Mouse (Mus musculus) liver, embryonic 14.5 days (tissue): ENCODE measurements around the gene Rtbdn. TPM values are rescaled to one million over a fixed set of nuclear protein-coding genes. Genes with fewer than 3 reads are reported as not detected.

Source experiments
- ATAC-seq: fragments of 200-750 bp; cut with Nextera tagmentation; 2 replicates; pipeline ENCODE4 v1.8.0; 2017; ENCODE audit warnings: moderate number of reproducible peaks, mild to moderate bottlenecking, moderate library complexity; ENCODE audit not compliant: insufficient read depth
- DNase-seq, 3 experiments: peaks; one replicate each; pipeline ENCODE4 v3.0.0-alpha.2; 2012 to 2013; ENCODE audit warnings: low read depth in 3 of 3, low spot score in 3 of 3
- H3K27ac ChIP-seq: fragments of 300-500 bp; sonication (generic); 2 replicates; pipeline ENCODE4 v1.5.1; 2014; ENCODE audit warnings: moderate library complexity, mild to moderate bottlenecking, control low read depth, inconsistent platforms
- H3K27me3 ChIP-seq: fragments of 300-500 bp; sonication (generic); 2 replicates; pipeline ENCODE4 v1.6.1; 2014; ENCODE audit warnings: mild to moderate bottlenecking, low read length, moderate library complexity; ENCODE audit not compliant: control insufficient read depth, insufficient read depth
- H3K36me3 ChIP-seq: fragments of 300-500 bp; sonication (generic); replicated peaks from 2 replicates; pipeline ENCODE4 v1.6.1; 2014; ENCODE audit warnings: low read depth; ENCODE audit not compliant: control insufficient read depth, insufficient read depth
- H3K4me1 ChIP-seq, 2 experiments: fragments of 200-500 bp in 1 of 2; fragments of 300-500 bp in 1 of 2; sonication (generic) in 1 of 2; replicated peaks; 2 replicates each; pipeline ENCODE4 v1.6.1; 2012 to 2014; ENCODE audit warnings: antibody characterized with exemption in 1 of 2, inconsistent platforms in 1 of 2, low read length in 1 of 2; ENCODE audit not compliant: control insufficient read depth in 2 of 2, insufficient read depth in 2 of 2
- H3K4me2 ChIP-seq: fragments of 300-500 bp; sonication (generic); 2 replicates; pipeline ENCODE4 v1.6.1; 2014; ENCODE audit warnings: low read depth, mild to moderate bottlenecking, control low read depth, moderate library complexity
- H3K4me3 ChIP-seq, 2 experiments: fragments of 200-500 bp in 1 of 2; fragments of 300-500 bp in 1 of 2; sonication (generic) in 1 of 2; 2 replicates each; pipeline ENCODE4 v1.5.1; 2012 to 2014; ENCODE audit warnings: low read depth in 2 of 2, low read length in 2 of 2, mild to moderate bottlenecking in 2 of 2, control low read depth in 1 of 2, inconsistent platforms in 1 of 2, moderate library complexity in 1 of 2; ENCODE audit not compliant: insufficient read depth in 1 of 2
- H3K9ac ChIP-seq: fragments of 300-500 bp; sonication (generic); replicated peaks from 2 replicates; pipeline ENCODE4 v1.6.1; 2014; ENCODE audit warnings: mild to moderate bottlenecking, control low read depth, moderate library complexity
- H3K9me3 ChIP-seq: fragments of 300-500 bp; sonication (generic); 2 replicates; pipeline ENCODE4 v1.6.1; 2016; ENCODE audit warnings: low read length, mixed read lengths; ENCODE audit not compliant: control insufficient read depth
- CTCF ChIP-seq: IDR thresholded peaks from 2 replicates; pipeline ENCODE4 v1.5.1; 2016; ENCODE audit warnings: antibody characterized with exemption, low read depth, control low read depth
- EP300 ChIP-seq: IDR thresholded peaks from 2 replicates; pipeline ENCODE4 v1.6.1; 2016; ENCODE audit warnings: antibody characterized with exemption, low read depth
- WGBS: fragments of 180-500 bp; shearing (Covaris S2); extraction: QIAGEN DNeasy Blood & Tissue Kit; methylation state at CpG from one replicate; pipeline ENCODE4 v1.1.7; 2014; ENCODE audit not compliant: insufficient replicate concordance; 5-methylcytosine and 5-hydroxymethylcytosine counted together
- microRNA-seq: library from miRNA; unstranded; fragments of <30 nt; microRNA quantifications from one replicate; pipeline ENCODE4, GENCODE M21; 2016
- polyA plus RNA-seq, 2 experiments: library from polyadenylated mRNA; depleted of rRNA in 1 of 2; stranded (reverse) in 1 of 2; unstranded in 1 of 2; fragments of >200 nt; fragmentation: Nextera tagmentation in 1 of 2; extraction: Ambion mirVana in 1 of 2; gene quantifications; 2 replicates each; pipeline versions ENCODE4 v1.2.1 to v1.2.3; 2012 to 2014

Rtbdn gene
- polyA plus RNA-seq, 2 experiments = not detected

GRCm38 (mm10) chr8:84997649-84998295, 51.0 kb downstream of the Rtbdn start:
- H3K4me1 ChIP-seq = peaks cover 0 to 4% of the 10 kb centered on the region in 2 experiments; a peak in 2 of 4 replicates
- DNase-seq = peak in 1 of 3 experiments; percentile 73
- TF ChIP-seq CTCF = peak; percentile 99
- no peak for TF ChIP-seq EP300
- no peak overlapping the region for H3K27ac ChIP-seq
- no peaks in the 10 kb centered on the region for H3K27me3 ChIP-seq
- no peaks in the 10 kb centered on the region for H3K36me3 ChIP-seq
- ATAC-seq = peak; percentile 81
- WGBS = 4% methylated on average over 19 of the region's 19 CpGs
- no peak overlapping the region for H3K4me3 ChIP-seq
- no peak overlapping the region for H3K9ac ChIP-seq
- 0 out of 2 replicates have a peak overlapping the region, but pooled peaks have one; percentile 7 for H3K4me2 ChIP-seq
- H3K9me3 ChIP-seq = no peaks in the 10 kb centered on the region

Small RNAs within 50 kb of the gene (microRNA-seq; reads per million reads assigned to microRNA genes)
- gene Gm24197 = not detected

Other genes with a start within 250 kb of the Rtbdn start
- gene Lyl1, start 245.5 kb upstream of the Rtbdn start, polyA plus RNA-seq (2012; rRNA removed) = 45.4 and 46.2 TPM in 2 replicates
- gene Lyl1, start 245.5 kb upstream of the Rtbdn start, polyA plus RNA-seq (2014; fragmentation: Nextera tagmentation; extraction: Ambion mirVana) = 55.6 and 57.7 TPM in 2 replicates
- gene G430095P16Rik, start 224.0 kb upstream of the Rtbdn start, polyA plus RNA-seq (2012; rRNA removed) = 10.9 and 11.9 TPM in 2 replicates
- gene G430095P16Rik, start 224.0 kb upstream of the Rtbdn start, polyA plus RNA-seq (2014; fragmentation: Nextera tagmentation; extraction: Ambion mirVana) = 8.3 and 10.3 TPM in 2 replicates
- 1.2 and 1.4 TPM in 2 replicates for gene Nfix, start 146.6 kb upstream of the Rtbdn start, polyA plus RNA-seq (2012; rRNA removed)
- 2.5 and 3.1 TPM in 2 replicates for gene Nfix, start 146.6 kb upstream of the Rtbdn start, polyA plus RNA-seq (2014; fragmentation: Nextera tagmentation; extraction: Ambion mirVana)
- gene Dand5, start 124.2 kb upstream of the Rtbdn start, polyA plus RNA-seq (2012; rRNA removed) = 1.9 TPM in 2 replicates
- 2.5 and 2.7 TPM in 2 replicates for gene Dand5, start 124.2 kb upstream of the Rtbdn start, polyA plus RNA-seq (2014; fragmentation: Nextera tagmentation; extraction: Ambion mirVana)
- 24.4 and 31.0 TPM in 2 replicates for gene Gadd45gip1, start 115.5 kb upstream of the Rtbdn start, polyA plus RNA-seq (2012; rRNA removed)
- 50.2 and 55.7 TPM in 2 replicates for gene Gadd45gip1, start 115.5 kb upstream of the Rtbdn start, polyA plus RNA-seq (2014; fragmentation: Nextera tagmentation; extraction: Ambion mirVana)
- gene Rad23a, start 106.3 kb upstream of the Rtbdn start, polyA plus RNA-seq (2012; rRNA removed) = 139 and 184 TPM in 2 replicates
- 258 and 279 TPM in 2 replicates for gene Rad23a, start 106.3 kb upstream of the Rtbdn start, polyA plus RNA-seq (2014; fragmentation: Nextera tagmentation; extraction: Ambion mirVana)
- 144 and 262 TPM in 2 replicates for gene Calr, start 100.1 kb upstream of the Rtbdn start, polyA plus RNA-seq (2012; rRNA removed)
- 348 and 351 TPM in 2 replicates for gene Calr, start 100.1 kb upstream of the Rtbdn start, polyA plus RNA-seq (2014; fragmentation: Nextera tagmentation; extraction: Ambion mirVana)
- gene Farsa, start 90.0 kb upstream of the Rtbdn start, polyA plus RNA-seq (2012; rRNA removed) = 53.5 and 54.8 TPM in 2 replicates
- 45.8 and 48.7 TPM in 2 replicates for gene Farsa, start 90.0 kb upstream of the Rtbdn start, polyA plus RNA-seq (2014; fragmentation: Nextera tagmentation; extraction: Ambion mirVana)
- 16.7 and 26.4 TPM in 2 replicates for gene Syce2, start 74.9 kb upstream of the Rtbdn start, polyA plus RNA-seq (2012; rRNA removed)
- gene Syce2, start 74.9 kb upstream of the Rtbdn start, polyA plus RNA-seq (2014; fragmentation: Nextera tagmentation; extraction: Ambion mirVana) = 78.2 and 80.2 TPM in 2 replicates
- gene Gcdh, start 53.1 kb upstream of the Rtbdn start, polyA plus RNA-seq (2012; rRNA removed) = 27.1 and 31.4 TPM in 2 replicates
- 38.9 and 42.7 TPM in 2 replicates for gene Gcdh, start 53.1 kb upstream of the Rtbdn start, polyA plus RNA-seq (2014; fragmentation: Nextera tagmentation; extraction: Ambion mirVana)
- gene Klf1, start 45.1 kb upstream of the Rtbdn start, polyA plus RNA-seq (2012; rRNA removed) = 209 and 251 TPM in 2 replicates
- 522 and 566 TPM in 2 replicates for gene Klf1, start 45.1 kb upstream of the Rtbdn start, polyA plus RNA-seq (2014; fragmentation: Nextera tagmentation; extraction: Ambion mirVana)
- gene Dnase2a, start 38.4 kb upstream of the Rtbdn start, polyA plus RNA-seq (2012; rRNA removed) = 9.6 and 11.0 TPM in 2 replicates
- gene Dnase2a, start 38.4 kb upstream of the Rtbdn start, polyA plus RNA-seq (2014; fragmentation: Nextera tagmentation; extraction: Ambion mirVana) = 8.4 and 8.5 TPM in 2 replicates
- gene Mast1, start 9.6 kb upstream of the Rtbdn start, polyA plus RNA-seq (2012; rRNA removed) = 0.06 and 0.21 TPM in 2 replicates
- 0.08 and 0.14 TPM in 2 replicates for gene Mast1, start 9.6 kb upstream of the Rtbdn start, polyA plus RNA-seq (2014; fragmentation: Nextera tagmentation; extraction: Ambion mirVana)
- not detected in 2 replicates for gene Gm49661, start 22.4 kb downstream of the Rtbdn start, polyA plus RNA-seq (2012; rRNA removed)
- gene Gm49661, start 22.4 kb downstream of the Rtbdn start, polyA plus RNA-seq (2014; fragmentation: Nextera tagmentation; extraction: Ambion mirVana) = not detected in 2 replicates
- gene Prdx2, start 22.6 kb downstream of the Rtbdn start, polyA plus RNA-seq (2012; rRNA removed) = 1,117 and 1,155 TPM in 2 replicates
- 2,207 and 2,282 TPM in 2 replicates for gene Prdx2, start 22.6 kb downstream of the Rtbdn start, polyA plus RNA-seq (2014; fragmentation: Nextera tagmentation; extraction: Ambion mirVana)
- gene Rnaseh2a, start 22.8 kb downstream of the Rtbdn start, polyA plus RNA-seq (2012; rRNA removed) = 49.3 and 56.2 TPM in 2 replicates
- gene Rnaseh2a, start 22.8 kb downstream of the Rtbdn start, polyA plus RNA-seq (2014; fragmentation: Nextera tagmentation; extraction: Ambion mirVana) = 107 and 125 TPM in 2 replicates
- 8.3 and 10.5 TPM in 2 replicates for gene Junb, start 31.7 kb downstream of the Rtbdn start, polyA plus RNA-seq (2012; rRNA removed)
- gene Junb, start 31.7 kb downstream of the Rtbdn start, polyA plus RNA-seq (2014; fragmentation: Nextera tagmentation; extraction: Ambion mirVana) = 10.5 and 11.2 TPM in 2 replicates
- 2.3 and 4.3 TPM in 2 replicates for gene Hook2, start 43.6 kb downstream of the Rtbdn start, polyA plus RNA-seq (2012; rRNA removed)
- 3.2 and 4.3 TPM in 2 replicates for gene Hook2, start 43.6 kb downstream of the Rtbdn start, polyA plus RNA-seq (2014; fragmentation: Nextera tagmentation; extraction: Ambion mirVana)
- 0.02 TPM in 1 of 2 replicates, not detected in the other for gene Best2, start 67.5 kb downstream of the Rtbdn start, polyA plus RNA-seq (2012; rRNA removed)
- not detected in 2 replicates for gene Best2, start 67.5 kb downstream of the Rtbdn start, polyA plus RNA-seq (2014; fragmentation: Nextera tagmentation; extraction: Ambion mirVana)
- 83.4 and 85.3 TPM in 2 replicates for gene Asna1, start 78.3 kb downstream of the Rtbdn start, polyA plus RNA-seq (2012; rRNA removed)
- 56.9 and 58.8 TPM in 2 replicates for gene Asna1, start 78.3 kb downstream of the Rtbdn start, polyA plus RNA-seq (2014; fragmentation: Nextera tagmentation; extraction: Ambion mirVana)
- 74.0 and 100 TPM in 2 replicates for gene Trir, start 79.8 kb downstream of the Rtbdn start, polyA plus RNA-seq (2012; rRNA removed)
- gene Trir, start 79.8 kb downstream of the Rtbdn start, polyA plus RNA-seq (2014; fragmentation: Nextera tagmentation; extraction: Ambion mirVana) = 84.4 and 89.3 TPM in 2 replicates
- gene Tnpo2, start 89.9 kb downstream of the Rtbdn start, polyA plus RNA-seq (2012; rRNA removed) = 24.8 and 25.2 TPM in 2 replicates
- 9.9 and 10.2 TPM in 2 replicates for gene Tnpo2, start 89.9 kb downstream of the Rtbdn start, polyA plus RNA-seq (2014; fragmentation: Nextera tagmentation; extraction: Ambion mirVana)
- 8.9 and 13.5 TPM in 2 replicates for gene Fbxw9, start 113.1 kb downstream of the Rtbdn start, polyA plus RNA-seq (2012; rRNA removed)
- 5.7 and 6.0 TPM in 2 replicates for gene Fbxw9, start 113.1 kb downstream of the Rtbdn start, polyA plus RNA-seq (2014; fragmentation: Nextera tagmentation; extraction: Ambion mirVana)
- gene Gm5741, start 121.0 kb downstream of the Rtbdn start, polyA plus RNA-seq (2012; rRNA removed) = 0.29 TPM in 1 of 2 replicates, not detected in the other
- gene Gm5741, start 121.0 kb downstream of the Rtbdn start, polyA plus RNA-seq (2014; fragmentation: Nextera tagmentation; extraction: Ambion mirVana) = not detected in 2 replicates
- gene Dhps, start 124.8 kb downstream of the Rtbdn start, polyA plus RNA-seq (2012; rRNA removed) = 19.6 and 21.5 TPM in 2 replicates
- gene Dhps, start 124.8 kb downstream of the Rtbdn start, polyA plus RNA-seq (2014; fragmentation: Nextera tagmentation; extraction: Ambion mirVana) = 30.9 and 36.4 TPM in 2 replicates
- 40.6 and 51.8 TPM in 2 replicates for gene Wdr83os, start 133.7 kb downstream of the Rtbdn start, polyA plus RNA-seq (2012; rRNA removed)
- gene Wdr83os, start 133.7 kb downstream of the Rtbdn start, polyA plus RNA-seq (2014; fragmentation: Nextera tagmentation; extraction: Ambion mirVana) = 61.8 and 71.5 TPM in 2 replicates
- gene Wdr83, start 134.3 kb downstream of the Rtbdn start, polyA plus RNA-seq (2012; rRNA removed) = 21.2 and 26.0 TPM in 2 replicates
- 20.1 and 24.4 TPM in 2 replicates for gene Wdr83, start 134.3 kb downstream of the Rtbdn start, polyA plus RNA-seq (2014; fragmentation: Nextera tagmentation; extraction: Ambion mirVana)
- gene Man2b1, start 136.3 kb downstream of the Rtbdn start, polyA plus RNA-seq (2012; rRNA removed) = 15.2 and 19.5 TPM in 2 replicates
- 17.2 and 20.6 TPM in 2 replicates for gene Man2b1, start 136.3 kb downstream of the Rtbdn start, polyA plus RNA-seq (2014; fragmentation: Nextera tagmentation; extraction: Ambion mirVana)
- 0.64 and 0.87 TPM in 2 replicates for gene Zfp791, start 176.1 kb downstream of the Rtbdn start, polyA plus RNA-seq (2012; rRNA removed)
- 0.44 and 0.63 TPM in 2 replicates for gene Zfp791, start 176.1 kb downstream of the Rtbdn start, polyA plus RNA-seq (2014; fragmentation: Nextera tagmentation; extraction: Ambion mirVana)
- gene Cks1brt, start 204.9 kb downstream of the Rtbdn start, polyA plus RNA-seq (2012; rRNA removed) = not detected in 2 replicates
- not detected in 2 replicates for gene Cks1brt, start 204.9 kb downstream of the Rtbdn start, polyA plus RNA-seq (2014; fragmentation: Nextera tagmentation; extraction: Ambion mirVana)